Mouse (Mus musculus) stomach, embryonic 15.5 days (tissue): ENCODE results near the gene Olfr420. TPM values are rescaled to one million over a fixed set of nuclear protein-coding genes. Genes with fewer than 3 reads are reported as not detected.

Experiments used
- ATAC-seq: fragments of 200-750 bp; cut with Nextera tagmentation; 2 replicates; pipeline ENCODE4 v1.8.0; 2017; ENCODE audit warnings: low read depth, moderate number of reproducible peaks, moderate TSS enrichment; ENCODE audit not compliant: insufficient read depth, low FRiP score
- H3K27ac ChIP-seq: fragments of 300-500 bp; sonication (generic); 2 replicates; pipeline ENCODE4 v1.5.1; 2015; ENCODE audit warnings: mild to moderate bottlenecking, inconsistent platforms
- H3K27me3 ChIP-seq: fragments of 300-500 bp; sonication (generic); replicated peaks from 2 replicates; pipeline ENCODE4 v1.6.1; 2015; ENCODE audit warnings: inconsistent platforms
- H3K36me3 ChIP-seq: fragments of 300-500 bp; sonication (generic); 2 replicates; pipeline ENCODE4 v1.6.1; 2015; ENCODE audit warnings: inconsistent platforms
- H3K4me1 ChIP-seq: fragments of 300-500 bp; sonication (generic); 2 replicates; pipeline ENCODE4 v1.6.1; 2015; ENCODE audit warnings: inconsistent platforms
- H3K4me2 ChIP-seq: fragments of 300-500 bp; sonication (generic); 2 replicates; pipeline ENCODE4 v1.6.1; 2015; ENCODE audit warnings: mild to moderate bottlenecking, inconsistent platforms
- H3K4me3 ChIP-seq: fragments of 300-500 bp; sonication (generic); replicated peaks from 2 replicates; pipeline ENCODE4 v1.5.1; 2015; ENCODE audit warnings: inconsistent platforms
- H3K9ac ChIP-seq: fragments of 300-500 bp; sonication (generic); 2 replicates; pipeline ENCODE4 v1.6.1; 2015; ENCODE audit warnings: inconsistent platforms
- H3K9me3 ChIP-seq: fragments of 300-500 bp; sonication (generic); 2 replicates; pipeline ENCODE4 v1.6.1; 2016; ENCODE audit warnings: inconsistent platforms
- WGBS: fragments of 180-500 bp; shearing (Covaris S2); methylation state at CpG from one replicate; pipeline ENCODE4 v1.1.7; 2015; 5-methylcytosine and 5-hydroxymethylcytosine counted together
- polyA plus RNA-seq: library from polyadenylated mRNA; unstranded; fragments of >200 nt; fragmentation: Nextera tagmentation; extraction: Ambion mirVana; gene quantifications from 2 replicates; pipeline ENCODE4 v1.2.1, GENCODE M21; 2015

The Olfr420 gene
- polyA plus RNA-seq, 1 experiment from 2014 or later, result not detected

DNA sequence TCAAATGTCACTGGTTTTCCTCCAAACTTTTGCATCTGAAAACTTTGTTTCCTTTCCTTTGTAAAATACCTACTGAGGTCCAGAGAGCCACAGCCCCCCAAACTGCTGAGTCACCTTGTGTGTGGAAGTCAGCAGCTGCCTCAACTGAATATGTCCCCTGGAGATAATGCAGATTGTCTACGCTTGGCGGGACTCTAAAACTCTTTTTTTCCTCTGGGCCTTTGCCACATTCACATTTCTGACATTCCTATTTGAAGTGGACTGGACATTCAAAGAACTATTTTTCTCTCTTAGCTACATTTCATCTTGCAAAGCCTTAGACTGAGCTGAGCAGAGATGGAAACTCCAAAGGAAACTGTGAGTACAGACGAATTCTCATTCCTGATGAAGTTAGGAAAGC, 17.2 kb downstream of the Olfr420 start, which contains the start of gene Spta1:
Spta1 (plus strand) TSS at position 172 of the 400 bp plus-strand sequence.
- no peak within 1 kb of the TSS for H3K27ac ChIP-seq
- H3K4me2 ChIP-seq, result no peak within 1 kb of the TSS
- H3K36me3 ChIP-seq, result no peaks in the 10 kb centered on the region
- WGBS, result 40% methylated on average over 3 of the region's 3 CpGs
- H3K9me3 ChIP-seq, result no peaks in the 10 kb centered on the region
- no peak within 1 kb of the TSS for H3K9ac ChIP-seq
- ATAC-seq, result peak; percentile 78; the same call in 1 of the 2 replicates
- H3K4me3 ChIP-seq, result no peak within 1 kb of the TSS
- no peaks in the 10 kb centered on the region for H3K4me1 ChIP-seq
- no peaks in the 10 kb centered on the region for H3K27me3 ChIP-seq

- Histone ChIP-seq H3K27ac (no peak overlapping the region), H3K36me3 (no peaks in the 10 kb centered on the region), H3K9ac (no peak overlapping the region), H3K4me3 (no peak overlapping the region), H3K4me1 (no peaks in the 10 kb centered on the region), H3K4me2 (no peak overlapping the region), H3K27me3 (no peaks in the 10 kb centered on the region), H3K9me3 (no peaks in the 10 kb centered on the region)
- WGBS, result 63% methylated on average over 7 of the region's 7 CpGs
- no peak for ATAC-seq
Observed at GRCm38 (mm10) chr1:174204699-174205098, 49.3 kb downstream of the Olfr420 start.

Other genes starting within 250 kb of the Olfr420 start
- gene Ifi211, start 242.6 kb upstream of the Olfr420 start, polyA plus RNA-seq, result 0.92 and 1.2 TPM in 2 replicates
- gene Mndal, start 213.1 kb upstream of the Olfr420 start, polyA plus RNA-seq, result 3.6 and 3.8 TPM in 2 replicates
- gene Ifi203, start 213.0 kb upstream of the Olfr420 start, polyA plus RNA-seq, result 1.9 and 3.2 TPM in 2 replicates
- gene Ifi202b, start 172.9 kb upstream of the Olfr420 start, polyA plus RNA-seq, result 0.43 and 0.82 TPM in 2 replicates
- gene Ifi205, start 123.8 kb upstream of the Olfr420 start, polyA plus RNA-seq, result 0.46 and 0.83 TPM in 2 replicates
- gene Olfr433, start 114.9 kb upstream of the Olfr420 start, polyA plus RNA-seq, result 0.05 and 0.09 TPM in 2 replicates
- not detected in 2 replicates for gene Olfr432, start 106.4 kb upstream of the Olfr420 start, polyA plus RNA-seq
- not detected in 2 replicates for gene Olfr430, start 89.0 kb upstream of the Olfr420 start, polyA plus RNA-seq
- not detected in 2 replicates for gene Olfr429, start 71.3 kb upstream of the Olfr420 start, polyA plus RNA-seq
- not detected in 2 replicates for gene Olfr427, start 58.7 kb upstream of the Olfr420 start, polyA plus RNA-seq
- gene Olfr231, start 34.5 kb upstream of the Olfr420 start, polyA plus RNA-seq, result not detected in 2 replicates
- not detected in 2 replicates for gene Olfr424, start 24.1 kb upstream of the Olfr420 start, polyA plus RNA-seq
- 1.3 and 2.8 TPM in 2 replicates for gene Spta1, start 17.1 kb downstream of the Olfr420 start, polyA plus RNA-seq
- gene Olfr419, start 96.4 kb downstream of the Olfr420 start, polyA plus RNA-seq, result not detected in 2 replicates
- gene Mptx1, start 174.9 kb downstream of the Olfr420 start, polyA plus RNA-seq, result 0.50 and 0.51 TPM in 2 replicates
- gene Olfr417, start 209.5 kb downstream of the Olfr420 start, polyA plus RNA-seq, result not detected in 2 replicates
- not detected in 2 replicates for gene Olfr248, start 235.4 kb downstream of the Olfr420 start, polyA plus RNA-seq